Mouse (Mus musculus): ENCODE results near the gene Slc10a7. TPM values are rescaled to one million over a fixed set of nuclear protein-coding genes. Genes with fewer than 3 reads are reported as not detected.
A peak's percentile ranks its signal among the peaks of the same experiment; 100 is the strongest.

Gene Slc10a7
- polyA plus RNA-seq, 1 experiment: 3.5 TPM

DNA sequence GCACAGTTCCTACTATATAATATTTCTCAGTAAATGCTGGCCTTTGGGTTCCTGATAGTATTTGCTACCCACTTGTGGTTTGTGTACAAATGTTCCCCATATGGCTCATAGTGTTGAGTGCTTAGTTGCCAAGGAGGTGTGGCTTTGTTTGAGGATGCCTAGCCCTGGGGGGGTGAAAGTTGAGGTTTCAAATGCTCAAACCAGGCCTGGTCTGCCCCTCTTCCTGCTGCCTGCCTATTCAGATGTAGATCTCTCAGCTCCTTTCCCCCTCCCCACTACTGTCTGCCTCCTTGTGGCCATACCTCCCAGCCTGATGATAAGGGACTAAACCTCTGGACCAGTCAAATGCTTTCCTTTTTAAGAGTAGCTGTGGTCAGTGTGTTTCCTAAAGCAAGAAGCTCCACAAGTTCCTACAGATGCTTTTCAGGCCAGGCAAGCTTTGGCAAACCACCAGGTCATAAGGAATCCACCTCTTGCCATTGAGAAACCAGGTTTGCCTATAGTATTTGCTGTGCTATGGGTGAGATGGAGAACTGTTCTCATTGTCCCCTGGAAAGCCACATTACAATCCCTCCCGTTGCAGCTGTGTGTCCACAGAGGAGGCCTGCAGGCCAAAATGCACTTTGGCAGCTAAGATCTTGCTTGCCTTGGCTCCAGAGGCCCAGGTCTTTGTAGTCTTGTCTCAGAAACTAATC lies 146.4 kb downstream of the Slc10a7 start:
- no peaks in the 10 kb centered on the region for H3K79me2 ChIP-seq (ENCODE audit: control insufficient read depth, insufficient read depth)
- TF ChIP-seq USF1 (IDR thresholded peaks at IDR 0.05; ENCODE audit: low read depth): no peak
- TF ChIP-seq E2F4 (IDR thresholded peaks at IDR 0.05; ENCODE audit: insufficient read depth): no peak
- TF ChIP-seq POLR2A (IDR thresholded peaks at IDR 0.05; ENCODE audit: insufficient read length, low read depth): no peak
- TF ChIP-seq MYOD1 (IDR thresholded peaks at IDR 0.05; ENCODE audit: control insufficient read depth in 1 of 3, insufficient read length in 2 of 3, low read depth in 2 of 3): no peak
- TF ChIP-seq MAX (IDR thresholded peaks at IDR 0.05; ENCODE audit: low read depth): no peak
- H3K4me3 ChIP-seq: no peak overlapping the region
- no peaks in the 10 kb centered on the region for H3K36me3 ChIP-seq (ENCODE audit: control insufficient read depth, insufficient read depth)
- H3ac ChIP-seq (ENCODE audit: control insufficient read depth, insufficient read length): no peak overlapping the region
- no peaks in the 10 kb centered on the region for H3K27me3 ChIP-seq (ENCODE audit: control insufficient read depth, insufficient read depth, insufficient read length)
- H3K4me2 ChIP-seq (ENCODE audit: low read depth): peak overlapping the region; percentile 20

DNA sequence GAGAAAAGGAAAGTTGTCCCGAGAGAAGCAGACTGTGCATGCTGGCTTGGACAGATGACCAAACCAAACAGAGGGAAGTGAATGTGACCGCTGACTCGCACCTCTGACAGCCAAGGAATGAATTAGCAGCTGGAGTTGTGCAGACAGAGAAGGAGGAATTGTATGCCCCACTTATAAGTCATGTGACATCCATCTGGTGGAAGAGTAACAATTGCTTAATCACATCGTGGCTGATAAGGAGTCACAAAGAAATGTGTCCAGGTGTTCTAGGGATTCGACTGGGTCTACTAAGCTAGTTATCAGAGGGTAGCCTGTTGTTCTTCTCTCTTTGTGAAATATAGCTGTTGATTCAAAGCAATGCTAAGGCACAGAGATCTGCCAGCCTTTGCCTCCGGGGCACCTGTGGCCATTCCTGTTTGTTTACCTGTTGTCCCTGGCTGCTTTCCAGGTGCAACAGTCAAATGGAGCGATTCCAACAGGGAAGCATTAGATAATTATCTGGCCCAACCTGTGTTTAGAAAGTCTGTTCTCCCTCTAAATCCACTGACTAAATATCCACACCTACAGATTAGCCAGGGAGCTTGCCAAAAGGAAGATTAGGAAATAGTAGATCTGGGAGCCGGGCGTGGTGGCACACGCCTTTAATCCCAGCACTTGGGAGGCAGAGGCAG lies 147.7 kb downstream of the Slc10a7 start:
- Histone ChIP-seq H3K4me3 (no peak overlapping the region), H3K79me2 (ENCODE audit: control insufficient read depth, insufficient read depth) (no peaks in the 10 kb centered on the region), H3K27me3 (ENCODE audit: control insufficient read depth, insufficient read depth, insufficient read length) (no peaks in the 10 kb centered on the region), H3K4me2 (ENCODE audit: low read depth) (peak overlapping the region; percentile 20), H3K36me3 (ENCODE audit: control insufficient read depth, insufficient read depth) (no peaks in the 10 kb centered on the region), H3ac (ENCODE audit: control insufficient read depth, insufficient read length) (no peak overlapping the region)
- TF ChIP-seq MYOG (IDR thresholded peaks at IDR 0.05; ENCODE audit: control insufficient read depth in 1 of 3, insufficient read depth in 1 of 3, insufficient read length in 2 of 3, low read depth in 2 of 3) (peak in 1 of 3 experiments; percentile 60), TCF3 (IDR thresholded peaks at IDR 0.05; ENCODE audit: insufficient read length, low read depth) (no peak), USF1 (IDR thresholded peaks at IDR 0.05; ENCODE audit: low read depth) (peak; percentile 75), CEBPB (IDR thresholded peaks at IDR 0.05; ENCODE audit: insufficient read depth, poor library complexity, severe bottlenecking) (peak; percentile 68; the same call in 1 of the 2 replicates), MYOD1 (IDR thresholded peaks at IDR 0.05; ENCODE audit: control insufficient read depth in 1 of 3, insufficient read length in 2 of 3, low read depth in 2 of 3) (peak in 2 of 3 experiments; percentile 48 to 66), TCF12 (IDR thresholded peaks at IDR 0.05; ENCODE audit: insufficient read depth, poor library complexity, severe bottlenecking) (no peak)

DNA sequence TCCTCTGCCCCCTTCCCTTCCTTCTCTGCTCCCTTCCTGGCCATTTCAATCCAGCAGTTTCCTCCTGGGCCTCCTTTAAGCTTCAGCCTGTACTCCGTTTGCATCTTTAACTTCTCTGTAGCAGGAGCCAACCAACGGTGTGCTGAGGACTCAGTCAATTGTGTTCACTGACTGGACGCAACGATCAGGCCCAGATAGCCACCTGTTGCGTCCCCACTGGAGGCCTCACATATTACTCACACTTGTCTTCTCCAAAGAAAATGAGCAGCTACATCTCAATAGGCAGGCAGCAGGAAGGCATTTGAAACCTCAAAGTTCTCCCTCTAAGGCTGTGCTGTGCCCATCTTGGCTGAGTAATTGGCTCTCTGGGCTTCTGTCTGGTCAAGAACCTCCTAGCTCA lies 149.0 kb downstream of the Slc10a7 start:
- TF ChIP-seq MYOD1 (IDR thresholded peaks at IDR 0.05; ENCODE audit: control insufficient read depth in 1 of 3, insufficient read length in 2 of 3, low read depth in 2 of 3): peak in 2 of 3 experiments; percentile 59 to 75
- peak in 1 of 3 experiments; percentile 44 for TF ChIP-seq MYOG (IDR thresholded peaks at IDR 0.05; ENCODE audit: control insufficient read depth in 1 of 3, insufficient read depth in 1 of 3, insufficient read length in 2 of 3, low read depth in 2 of 3)
- no peak for TF ChIP-seq MAX (IDR thresholded peaks at IDR 0.05; ENCODE audit: low read depth)
- H3ac ChIP-seq (ENCODE audit: control insufficient read depth, insufficient read length): no peak overlapping the region
- no peak overlapping the region for H3K4me3 ChIP-seq
- peak overlapping the region; percentile 10 for H3K4me2 ChIP-seq (ENCODE audit: low read depth)
- no peaks in the 10 kb centered on the region for H3K27me3 ChIP-seq (ENCODE audit: control insufficient read depth, insufficient read depth, insufficient read length)
- H3K36me3 ChIP-seq (ENCODE audit: control insufficient read depth, insufficient read depth): no peaks in the 10 kb centered on the region
- H3K79me2 ChIP-seq (ENCODE audit: control insufficient read depth, insufficient read depth): no peaks in the 10 kb centered on the region

DNA sequence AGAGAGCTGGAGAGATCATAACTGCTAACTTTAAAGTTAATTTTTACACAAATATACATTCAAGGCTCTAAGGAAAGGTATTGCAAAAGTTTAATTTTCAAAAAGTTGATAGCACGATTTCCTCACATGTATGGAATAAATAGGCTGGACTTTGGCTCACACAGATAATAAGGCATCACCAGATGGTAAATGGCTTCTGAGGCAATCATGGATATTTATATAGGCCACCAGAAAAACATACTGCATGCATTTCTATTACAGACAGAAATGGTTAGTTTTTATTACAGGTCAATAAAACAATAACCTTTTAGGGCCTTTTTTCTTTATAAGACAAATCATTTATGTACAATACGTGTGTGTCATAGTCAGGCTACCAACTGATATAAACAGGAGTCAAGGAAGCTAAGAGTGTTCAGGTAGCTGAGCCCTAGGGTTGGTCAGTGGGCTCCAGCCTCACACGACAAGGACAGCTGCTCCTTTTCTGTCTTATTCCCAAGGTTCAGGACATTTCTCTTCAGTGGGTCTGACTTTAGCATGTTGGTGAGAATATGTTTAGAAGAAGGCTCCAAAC lies 150.6 kb downstream of the Slc10a7 start:
- H3K27me3 ChIP-seq (ENCODE audit: control insufficient read depth, insufficient read depth, insufficient read length): no peaks in the 10 kb centered on the region
- H3ac ChIP-seq (ENCODE audit: control insufficient read depth, insufficient read length): no peak overlapping the region
- H3K79me2 ChIP-seq (ENCODE audit: control insufficient read depth, insufficient read depth): no peaks in the 10 kb centered on the region
- TF ChIP-seq CEBPB (IDR thresholded peaks at IDR 0.05; ENCODE audit: insufficient read depth, poor library complexity, severe bottlenecking) (no peak), TCF12 (IDR thresholded peaks at IDR 0.05; ENCODE audit: insufficient read depth, poor library complexity, severe bottlenecking) (no peak), USF1 (IDR thresholded peaks at IDR 0.05; ENCODE audit: low read depth) (no peak), MYOD1 (IDR thresholded peaks at IDR 0.05; ENCODE audit: control insufficient read depth in 1 of 3, insufficient read length in 2 of 3, low read depth in 2 of 3) (no peak), MAX (IDR thresholded peaks at IDR 0.05; ENCODE audit: low read depth) (no peak), POLR2AphosphoS2 (IDR thresholded peaks at IDR 0.05; ENCODE audit: insufficient read length, low read depth) (no peak), POLR2A (IDR thresholded peaks at IDR 0.05; ENCODE audit: insufficient read length, low read depth) (no peak), E2F4 (IDR thresholded peaks at IDR 0.05; ENCODE audit: insufficient read depth) (no peak), SRF (IDR thresholded peaks at IDR 0.05; ENCODE audit: control insufficient read depth, insufficient read length, low read depth) (no peak), REST (IDR thresholded peaks at IDR 0.05; ENCODE audit: insufficient read depth, insufficient read length) (no peak), MYOG (IDR thresholded peaks at IDR 0.05; ENCODE audit: control insufficient read depth in 1 of 3, insufficient read depth in 1 of 3, insufficient read length in 2 of 3, low read depth in 2 of 3) (no peak), TCF3 (IDR thresholded peaks at IDR 0.05; ENCODE audit: insufficient read length, low read depth) (no peak)
- H3K36me3 ChIP-seq (ENCODE audit: control insufficient read depth, insufficient read depth): no peaks in the 10 kb centered on the region
- no peak overlapping the region for H3K4me2 ChIP-seq (ENCODE audit: low read depth)
- H3K4me3 ChIP-seq: no peak overlapping the region

DNA sequence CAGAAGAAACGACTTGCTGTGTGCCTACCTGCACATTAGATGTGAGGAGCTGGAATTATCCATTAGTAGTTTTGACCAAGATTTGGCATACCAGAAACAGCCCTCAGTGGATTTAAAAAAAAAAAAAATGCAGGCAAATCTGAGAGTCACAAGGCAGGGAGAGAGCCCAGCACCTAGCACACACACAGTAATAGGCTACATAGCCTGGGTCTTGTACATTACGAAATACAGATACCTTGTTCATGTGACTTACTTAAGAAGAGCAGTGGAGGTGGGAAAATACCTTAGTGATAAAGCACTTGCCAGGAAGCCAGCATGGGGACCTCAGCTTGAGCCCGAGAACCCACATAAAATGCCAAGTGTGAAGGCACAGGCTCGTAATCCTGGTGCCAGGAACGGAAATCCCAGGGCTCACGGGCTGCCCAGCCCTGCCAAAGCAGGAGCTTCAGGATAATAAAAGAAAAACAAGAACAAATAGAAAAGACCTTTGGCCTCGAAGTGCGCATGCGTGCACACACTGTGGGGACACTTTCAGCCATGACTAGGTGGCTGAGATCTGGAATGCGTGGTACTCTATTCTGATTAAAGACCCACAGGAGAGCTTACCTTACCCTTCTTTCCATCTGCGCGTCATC lies 155.3 kb downstream of the Slc10a7 start:
- TF ChIP-seq MYOG (IDR thresholded peaks at IDR 0.05; ENCODE audit: control insufficient read depth in 1 of 3, insufficient read depth in 1 of 3, insufficient read length in 2 of 3, low read depth in 2 of 3) (no peak), POLR2A (IDR thresholded peaks at IDR 0.05; ENCODE audit: insufficient read length, low read depth) (no peak), REST (IDR thresholded peaks at IDR 0.05; ENCODE audit: insufficient read depth, insufficient read length) (no peak), E2F4 (IDR thresholded peaks at IDR 0.05; ENCODE audit: insufficient read depth) (no peak)
- Histone ChIP-seq H3K4me2 (ENCODE audit: low read depth) (no peak overlapping the region), H3ac (ENCODE audit: control insufficient read depth, insufficient read length) (no peak overlapping the region), H3K79me2 (ENCODE audit: control insufficient read depth, insufficient read depth) (no peaks in the 10 kb centered on the region), H3K27me3 (ENCODE audit: control insufficient read depth, insufficient read depth, insufficient read length) (no peaks in the 10 kb centered on the region), H3K36me3 (ENCODE audit: control insufficient read depth, insufficient read depth) (no peaks in the 10 kb centered on the region), H3K4me3 (no peak overlapping the region)

Measured in myocyte (in vitro differentiated cells).